Mouse (Mus musculus) ES-CJ7 (cell line): ENCODE results near the gene Gm12117.

ENCODE experiments used
- DNase-seq: peaks from one replicate; pipeline ENCODE4 v3.0.0; 2011; ENCODE audit warnings: low read depth, low spot score

The Gm12117 gene

GRCm38 (mm10) chr11:33276637-33277036, at the start of gene Gm12117:
Gene Gm12117, minus strand, starts transcription at chr11:33276737.
- no peak for DNase-seq

- DNase-seq, result no peak
Measured at GRCm38 (mm10) chr11:33319006-33319611, 42.6 kb upstream of the Gm12117 start.

DNA sequence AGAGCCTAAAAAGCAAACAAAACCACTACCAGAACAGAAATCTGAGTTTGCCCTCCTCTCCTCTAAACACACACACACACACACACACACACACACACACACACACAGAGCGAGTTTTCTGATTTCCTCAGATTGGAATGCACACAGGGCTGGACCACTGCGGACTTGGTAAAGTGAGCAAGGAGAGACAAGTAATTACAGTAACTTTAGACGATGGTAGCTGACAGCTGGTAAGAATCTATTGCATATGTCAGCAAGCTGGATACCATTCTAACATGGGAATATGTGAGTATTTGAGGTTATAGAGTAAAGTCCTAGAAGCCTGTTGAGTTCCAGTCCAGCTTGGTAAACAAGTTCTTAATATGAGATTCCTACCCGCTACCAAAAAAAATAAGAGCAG, 33.0 kb upstream of the Gm12117 start:
- no peak for DNase-seq

- no peak for DNase-seq
Measured at GRCm38 (mm10) chr11:33300859-33301258, 24.3 kb upstream of the Gm12117 start.

DNA sequence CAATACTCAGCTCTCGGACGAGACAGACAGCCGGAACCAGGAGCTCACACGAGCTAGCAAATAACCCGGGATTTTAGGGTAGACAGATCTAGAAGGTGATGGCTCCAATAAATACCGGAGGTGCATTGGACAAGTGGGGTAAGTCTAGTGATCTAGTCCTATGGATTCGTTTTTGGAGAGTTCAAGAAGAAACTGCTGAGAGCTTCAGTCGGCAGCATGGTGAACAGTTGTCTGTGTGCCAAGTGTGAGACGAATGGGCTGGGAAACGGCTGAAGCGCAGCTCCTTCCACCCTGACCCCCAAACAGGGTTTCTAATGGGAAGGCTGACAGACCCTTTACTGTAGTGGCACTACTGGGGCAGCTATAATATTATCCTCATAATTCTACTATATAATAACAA, 22.8 kb upstream of the Gm12117 start:
- DNase-seq, result no peak

GRCm38 (mm10) chr11:33297121-33297520, 20.6 kb upstream of the Gm12117 start:
- DNase-seq, result no peak

DNA sequence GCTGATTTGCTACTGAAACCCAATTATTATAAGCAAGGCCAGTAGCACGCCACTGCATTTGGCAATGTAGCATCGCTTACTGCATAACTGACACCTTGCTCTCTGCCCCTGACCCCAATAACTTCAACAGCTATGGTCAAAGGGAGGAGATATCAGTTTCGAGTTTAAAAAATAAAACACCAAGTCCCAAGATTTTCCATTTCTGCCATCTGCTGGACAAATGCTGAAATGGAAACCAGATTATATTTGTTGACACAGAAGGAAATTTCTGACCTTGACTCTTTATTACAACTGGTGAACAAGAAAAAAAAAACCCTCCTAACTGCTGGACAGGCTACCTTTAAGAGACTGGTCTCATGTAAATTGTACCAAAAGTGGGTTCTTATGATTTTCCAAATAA, 18.9 kb upstream of the Gm12117 start:
- DNase-seq, result no peak

- DNase-seq, result no peak
Measured at GRCm38 (mm10) chr11:33294063-33294462, 17.5 kb upstream of the Gm12117 start.

GRCm38 (mm10) chr11:33278571-33278970, 2.0 kb upstream of the Gm12117 start:
- no peak for DNase-seq

GRCm38 (mm10) chr11:33274816-33275215, 1.7 kb downstream of the Gm12117 start:
- DNase-seq, result no peak

- no peak for DNase-seq
Measured at GRCm38 (mm10) chr11:33274294-33274693, 2.2 kb downstream of the Gm12117 start.

DNA sequence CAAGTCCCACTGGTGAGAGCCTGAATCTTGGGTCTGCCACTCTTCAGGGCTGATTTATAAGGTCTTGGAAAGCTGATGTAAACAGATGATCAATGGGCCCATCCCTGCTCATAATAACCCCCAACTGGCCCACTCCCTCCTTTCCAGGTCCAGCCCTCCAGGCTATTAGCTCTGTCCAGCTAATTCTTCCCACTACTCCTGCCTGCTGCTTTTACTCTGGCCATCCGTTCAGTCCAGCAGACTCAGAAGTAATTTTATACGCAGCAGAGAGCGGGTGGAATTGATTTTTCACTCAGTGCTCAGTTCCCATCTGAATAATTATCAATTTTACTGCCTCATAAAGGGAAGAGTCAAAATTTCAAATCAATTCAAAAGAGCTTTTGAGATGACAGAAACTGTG, 36.2 kb downstream of the Gm12117 start:
- DNase-seq, result no peak

GRCm38 (mm10) chr11:33234134-33234533, 42.4 kb downstream of the Gm12117 start:
- no peak for DNase-seq

- no peak for DNase-seq
Measured at GRCm38 (mm10) chr11:33232056-33232455, 44.5 kb downstream of the Gm12117 start.

- DNase-seq, result no peak
Measured at GRCm38 (mm10) chr11:33228186-33228585, 48.4 kb downstream of the Gm12117 start.

DNA sequence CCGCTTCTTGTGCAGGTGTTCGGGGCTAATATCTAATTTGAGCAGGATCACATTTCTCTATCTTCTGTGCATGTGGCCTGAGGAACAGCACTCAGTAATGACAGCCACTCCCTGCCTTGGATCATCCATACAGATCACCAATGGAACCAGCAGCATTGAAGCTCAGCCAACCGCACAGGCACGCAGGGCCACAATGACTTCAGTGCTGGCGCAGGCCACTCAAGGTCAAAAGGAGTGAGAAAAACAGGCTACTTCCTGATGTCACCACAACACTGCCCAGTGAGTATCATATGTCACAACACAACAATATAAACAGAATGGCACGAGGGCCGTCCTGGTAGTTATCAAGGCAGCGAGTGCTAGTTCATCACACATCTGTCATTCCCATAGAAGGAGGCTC, 50.0 kb downstream of the Gm12117 start:
- DNase-seq, result no peak
